Mouse (Mus musculus): ENCODE data around the gene Rimkla.

DNA sequence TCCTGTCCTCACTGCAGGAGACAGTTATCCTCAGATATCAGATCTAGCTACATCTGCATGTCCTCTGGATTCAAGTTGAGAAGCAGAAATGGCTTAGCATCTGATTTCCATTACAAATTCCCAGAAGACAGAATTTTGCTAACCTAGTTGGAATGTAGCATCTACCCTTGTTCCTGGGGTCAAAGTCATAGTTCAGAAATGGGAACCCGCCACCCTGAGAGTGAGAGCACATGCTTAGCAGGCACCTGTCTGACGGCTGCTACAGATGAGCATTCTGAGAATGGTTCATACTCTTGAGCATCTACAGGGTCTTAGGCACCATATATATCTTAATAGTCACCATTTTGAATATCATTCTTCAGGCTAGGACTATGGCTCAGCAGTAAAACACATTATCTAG is 54.5 kb downstream of the Rimkla start:
- TF ChIP-seq POLR2A (IDR thresholded peaks at IDR 0.05; ENCODE audit: borderline replicate concordance, low read depth, low read length) (no peak), CTCF (IDR thresholded peaks at IDR 0.05; ENCODE audit: low read depth, low read length) (no peak)
